Mouse (Mus musculus) urinary bladder, postnatal 14 days (tissue): ENCODE data around the gene Pwwp2a.
A peak's percentile ranks its signal among the peaks of the same experiment; 100 is the strongest.

Source experiments
- DNase-seq: peaks from one replicate; pipeline ENCODE4 v3.0.0; 2021; ENCODE audit warnings: low spot score

Gene Pwwp2a

DNA sequence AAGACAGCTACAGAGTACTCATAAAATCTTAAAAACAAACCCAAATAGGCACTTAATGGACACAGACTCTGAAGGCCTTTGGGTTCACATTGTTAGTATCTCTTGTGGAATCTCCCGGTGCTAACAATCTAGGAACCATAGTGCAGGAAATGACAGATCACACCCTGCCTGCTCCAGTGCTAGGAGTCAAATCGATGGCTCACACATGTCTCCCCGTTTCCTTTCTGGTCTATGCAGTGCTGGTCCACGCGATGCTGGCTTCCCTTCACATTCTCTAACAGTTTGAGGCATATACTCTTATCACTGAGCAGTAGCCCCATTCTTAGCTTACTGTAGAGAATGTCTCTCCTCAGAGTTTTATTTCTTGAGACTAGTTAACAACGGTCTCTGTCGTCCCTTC, 46.0 kb downstream of the Pwwp2a start:
- DNase-seq = no peak

- no peak for DNase-seq
Measured at GRCm38 (mm10) chr11:43728737-43729301, 47.0 kb downstream of the Pwwp2a start.

- peak; percentile 97 for DNase-seq
Measured at GRCm38 (mm10) chr11:43747233-43748226, 65.7 kb downstream of the Pwwp2a start, which contains the start of gene Ttc1. Gene Ttc1, minus strand, starts transcription at chr11:43748008.

- no peak for DNase-seq
Measured at GRCm38 (mm10) chr11:43751542-43751941, 69.7 kb downstream of the Pwwp2a start.

GRCm38 (mm10) chr11:43754568-43754967, 72.8 kb downstream of the Pwwp2a start:
- no peak for DNase-seq

- no peak for DNase-seq
Measured at GRCm38 (mm10) chr11:43755411-43755810, 73.6 kb downstream of the Pwwp2a start.

DNA sequence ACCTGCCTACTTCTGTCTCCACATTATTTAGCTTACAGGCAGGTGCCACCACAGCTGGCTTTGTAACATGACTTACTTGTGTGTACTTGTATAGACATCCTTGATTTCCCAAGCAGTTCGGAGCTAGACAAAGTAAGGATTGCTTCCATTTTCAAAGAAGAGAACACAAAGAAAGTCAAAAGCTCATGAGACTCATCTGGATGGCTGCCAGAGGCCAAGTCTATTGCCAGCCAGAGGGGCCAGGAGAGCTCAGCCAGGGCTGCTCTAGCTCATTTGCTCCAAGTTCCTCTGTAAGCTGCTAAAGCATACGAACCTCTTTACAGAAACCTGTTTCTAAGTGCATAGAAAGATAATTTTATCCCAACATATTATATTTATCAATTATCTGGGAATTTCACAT, 76.6 kb downstream of the Pwwp2a start:
- no peak for DNase-seq

DNA sequence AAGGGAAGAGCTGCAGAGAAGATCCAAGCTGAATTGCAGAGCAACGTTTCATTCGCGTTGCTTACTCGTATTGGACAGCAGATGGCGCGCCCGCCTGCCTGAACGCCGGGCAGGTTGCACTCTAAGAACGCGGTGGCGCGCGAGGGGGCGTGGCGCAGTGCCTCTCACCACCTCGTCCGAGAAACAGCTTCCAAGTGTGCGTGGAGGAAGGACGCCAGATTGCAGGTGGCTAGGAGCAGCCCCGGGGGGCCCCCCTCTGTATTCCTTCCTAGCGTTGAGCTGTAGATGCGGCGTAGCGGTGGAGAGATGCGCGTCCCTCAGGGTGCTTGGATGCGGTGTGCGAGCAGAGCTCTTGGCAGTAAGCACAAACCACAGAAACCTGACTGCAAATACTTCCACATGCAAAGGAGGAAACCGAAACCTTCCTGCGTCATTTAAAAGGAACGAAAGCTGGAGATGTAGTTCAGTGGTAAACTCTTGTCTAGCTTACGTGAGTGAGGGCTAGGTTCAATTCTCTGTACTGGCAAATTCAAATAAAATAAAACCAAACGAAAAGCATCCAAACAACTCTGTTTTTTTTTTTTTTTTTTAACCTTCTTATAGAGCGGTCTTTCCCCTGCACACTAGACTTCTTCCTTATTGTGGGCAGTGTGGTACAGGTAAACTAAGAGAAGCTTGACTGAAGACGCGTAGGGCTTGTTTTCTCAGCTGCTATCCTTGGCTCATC, 85.3 kb downstream of the Pwwp2a start:
- peak; percentile 79 for DNase-seq

GRCm38 (mm10) chr11:43767749-43768148, 86.0 kb downstream of the Pwwp2a start:
- no peak for DNase-seq

DNA sequence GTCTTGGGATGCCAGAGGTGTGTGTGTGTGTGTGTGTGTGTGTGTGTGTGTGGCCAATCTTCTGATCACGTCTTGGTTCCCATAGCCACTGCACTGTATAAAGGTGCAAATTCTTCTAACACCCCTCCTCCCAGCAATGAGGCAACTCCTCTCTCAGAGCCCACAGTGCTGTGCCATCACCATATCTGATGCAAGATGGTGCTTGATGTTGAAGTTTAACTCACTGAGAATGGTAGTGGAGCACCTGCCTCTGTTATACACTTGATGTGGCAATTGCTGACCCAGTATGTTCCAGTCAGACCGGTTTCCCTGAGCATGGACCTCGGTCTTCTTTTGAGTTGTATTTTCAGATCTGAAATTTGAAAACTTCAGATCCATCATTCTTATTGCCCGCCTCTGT, 88.3 kb downstream of the Pwwp2a start:
- DNase-seq = no peak
